Mouse (Mus musculus): ENCODE measurements around the gene Capza2. TPM values are rescaled to one million over a fixed set of nuclear protein-coding genes. Genes with fewer than 3 reads are reported as not detected.

Capza2 gene
- polyA plus RNA-seq, 1 experiment from 2014 or later: 251 TPM

- ATAC-seq (replicated peaks; ENCODE audit: low FRiP score) (peak; percentile 96), DNase-seq (ENCODE audit: low spot score) (peak; percentile 97)
- Histone ChIP-seq H3K4me1 (replicated peaks; ENCODE audit: control insufficient read depth, insufficient read depth, low read length) (no peaks in the 10 kb centered on the region), H3K4me3 (ENCODE audit: low read depth, low read length) (peak overlapping the region; percentile 91), H3K9me3 (ENCODE audit: control insufficient read depth, low read length) (no peaks in the 10 kb centered on the region), H3K9ac (ENCODE audit: low read length) (peak overlapping the region; percentile 93), H3K4me2 (ENCODE audit: low read depth, low read length, severe bottlenecking) (peak overlapping the region; percentile 70; the same call in 1 of the 2 replicates), H3K27ac (ENCODE audit: low read depth, low read length) (peak overlapping the region; percentile 89), H3K27me3 (ENCODE audit: control insufficient read depth, insufficient read depth, low read length) (no peaks in the 10 kb centered on the region), H3K36me3 (ENCODE audit: control insufficient read depth, insufficient read depth, low read length) (no peaks in the 10 kb centered on the region)
- WGBS: 0% methylated on average over 23 of the region's 45 CpGs
These were observed 733 bp downstream of the Capza2 start for GRCm38 (mm10) chr6:17636764-17637170.

GRCm38 (mm10) chr6:17637205-17638203 lies 1.5 kb downstream of the Capza2 start:
- ATAC-seq (replicated peaks; ENCODE audit: low FRiP score) (peak; percentile 87), DNase-seq (ENCODE audit: low spot score) (peak; percentile 59)
- no peaks in the 10 kb centered on the region for H3K36me3 ChIP-seq (ENCODE audit: control insufficient read depth, insufficient read depth, low read length)
- no peaks in the 10 kb centered on the region for H3K27me3 ChIP-seq (ENCODE audit: control insufficient read depth, insufficient read depth, low read length)
- no peaks in the 10 kb centered on the region for H3K9me3 ChIP-seq (ENCODE audit: control insufficient read depth, low read length)
- H3K27ac ChIP-seq (ENCODE audit: low read depth, low read length): peak overlapping the region; percentile 89
- no peaks in the 10 kb centered on the region for H3K4me1 ChIP-seq (replicated peaks; ENCODE audit: control insufficient read depth, insufficient read depth, low read length)
- peak overlapping the region; percentile 91 for H3K4me3 ChIP-seq (ENCODE audit: low read depth, low read length)
- peak overlapping the region; percentile 70 for H3K4me2 ChIP-seq (ENCODE audit: low read depth, low read length, severe bottlenecking)
- under 1% methylated on average over 53 of the region's 62 CpGs for WGBS
- H3K9ac ChIP-seq (ENCODE audit: low read length): peak overlapping the region; percentile 93

DNA sequence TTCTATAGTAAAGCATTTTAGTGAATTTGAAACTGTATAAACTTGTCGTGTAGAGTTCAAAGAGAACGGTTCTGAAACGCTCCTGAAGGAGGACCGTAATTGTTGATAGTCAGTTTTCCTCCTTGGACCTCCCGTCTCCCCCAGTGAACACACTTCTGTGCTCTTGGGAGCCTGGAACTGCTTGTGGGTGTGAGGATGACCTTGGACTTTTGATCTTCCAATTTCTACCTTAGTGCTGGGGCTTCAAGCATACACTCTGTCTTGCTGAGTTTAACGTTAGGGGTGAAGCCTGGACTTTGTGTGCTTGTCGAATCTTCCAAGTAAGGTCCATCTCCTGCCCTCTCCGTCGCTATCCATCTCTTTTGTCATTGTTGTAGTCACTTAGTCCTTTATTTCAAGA lies 4.0 kb downstream of the Capza2 start:
- no peak for ATAC-seq (replicated peaks; ENCODE audit: low FRiP score)
- H3K36me3 ChIP-seq (ENCODE audit: control insufficient read depth, insufficient read depth, low read length): no peaks in the 10 kb centered on the region
- H3K4me2 ChIP-seq (ENCODE audit: low read depth, low read length, severe bottlenecking): no peak overlapping the region
- H3K27me3 ChIP-seq (ENCODE audit: control insufficient read depth, insufficient read depth, low read length): no peaks in the 10 kb centered on the region
- H3K4me3 ChIP-seq (ENCODE audit: low read depth, low read length): no peak overlapping the region
- no peaks in the 10 kb centered on the region for H3K4me1 ChIP-seq (replicated peaks; ENCODE audit: control insufficient read depth, insufficient read depth, low read length)
- no peak for DNase-seq (ENCODE audit: low spot score)
- no peak overlapping the region for H3K9ac ChIP-seq (ENCODE audit: low read length)
- 94% methylated on average over 9 of the region's 9 CpGs for WGBS
- no peaks in the 10 kb centered on the region for H3K9me3 ChIP-seq (ENCODE audit: control insufficient read depth, low read length)
- H3K27ac ChIP-seq (ENCODE audit: low read depth, low read length): no peak overlapping the region

- Histone ChIP-seq H3K4me1 (replicated peaks; ENCODE audit: control insufficient read depth, insufficient read depth, low read length) (no peaks in the 10 kb centered on the region), H3K9me3 (ENCODE audit: control insufficient read depth, low read length) (no peaks in the 10 kb centered on the region), H3K4me2 (ENCODE audit: low read depth, low read length, severe bottlenecking) (no peak overlapping the region), H3K36me3 (ENCODE audit: control insufficient read depth, insufficient read depth, low read length) (no peaks in the 10 kb centered on the region), H3K9ac (ENCODE audit: low read length) (no peak overlapping the region), H3K4me3 (ENCODE audit: low read depth, low read length) (no peak overlapping the region), H3K27ac (ENCODE audit: low read depth, low read length) (no peak overlapping the region), H3K27me3 (ENCODE audit: control insufficient read depth, insufficient read depth, low read length) (no peaks in the 10 kb centered on the region)
- WGBS: 74% methylated on average over 3 of the region's 3 CpGs
- DNase-seq (ENCODE audit: low spot score) (no peak), ATAC-seq (replicated peaks; ENCODE audit: low FRiP score) (no peak)
These were observed 6.7 kb downstream of the Capza2 start for GRCm38 (mm10) chr6:17642739-17643138.

DNA sequence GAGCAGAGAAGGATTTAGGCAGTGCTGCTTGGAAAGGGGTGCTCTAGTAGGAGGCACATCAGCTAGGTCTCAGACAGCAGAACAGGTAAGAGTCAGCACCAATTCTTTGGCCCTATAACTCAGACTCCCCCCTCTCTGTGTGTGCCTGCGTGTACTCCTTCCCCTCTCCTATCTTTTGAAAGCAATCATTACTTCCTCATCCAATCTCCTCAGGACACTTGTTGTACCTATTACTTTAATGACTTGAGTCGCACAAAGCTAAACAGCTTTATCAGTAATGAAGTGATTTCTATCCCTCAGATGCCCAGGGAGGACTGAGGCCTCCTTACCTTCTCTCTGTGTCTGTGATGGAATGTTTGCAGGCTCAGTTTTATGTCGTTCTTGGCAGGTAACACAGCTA lies 10.1 kb downstream of the Capza2 start:
- no peak for DNase-seq (ENCODE audit: low spot score)
- H3K4me1 ChIP-seq (replicated peaks; ENCODE audit: control insufficient read depth, insufficient read depth, low read length): no peaks in the 10 kb centered on the region
- no peak overlapping the region for H3K4me3 ChIP-seq (ENCODE audit: low read depth, low read length)
- H3K9me3 ChIP-seq (ENCODE audit: control insufficient read depth, low read length): no peaks in the 10 kb centered on the region
- no peaks in the 10 kb centered on the region; the same call in 1 of the 2 replicates for H3K36me3 ChIP-seq (ENCODE audit: control insufficient read depth, insufficient read depth, low read length)
- 87% methylated on average over 3 of the region's 3 CpGs for WGBS
- H3K27me3 ChIP-seq (ENCODE audit: control insufficient read depth, insufficient read depth, low read length): no peaks in the 10 kb centered on the region
- H3K4me2 ChIP-seq (ENCODE audit: low read depth, low read length, severe bottlenecking): no peak overlapping the region
- no peak for ATAC-seq (replicated peaks; ENCODE audit: low FRiP score)
- H3K27ac ChIP-seq (ENCODE audit: low read depth, low read length): no peak overlapping the region
- H3K9ac ChIP-seq (ENCODE audit: low read length): no peak overlapping the region

GRCm38 (mm10) chr6:17652132-17652531 lies 16.1 kb downstream of the Capza2 start:
- ATAC-seq (replicated peaks; ENCODE audit: low FRiP score) (no peak), DNase-seq (ENCODE audit: low spot score) (no peak)
- Histone ChIP-seq H3K9ac (ENCODE audit: low read length) (no peak overlapping the region), H3K4me1 (replicated peaks; ENCODE audit: control insufficient read depth, insufficient read depth, low read length) (no peaks in the 10 kb centered on the region), H3K4me3 (ENCODE audit: low read depth, low read length) (no peak overlapping the region), H3K27me3 (ENCODE audit: control insufficient read depth, insufficient read depth, low read length) (no peaks in the 10 kb centered on the region), H3K27ac (ENCODE audit: low read depth, low read length) (no peak overlapping the region), H3K9me3 (ENCODE audit: control insufficient read depth, low read length) (no peaks in the 10 kb centered on the region), H3K36me3 (ENCODE audit: control insufficient read depth, insufficient read depth, low read length) (peaks cover 3% of the 10 kb centered on the region; the same call in 1 of the 2 replicates), H3K4me2 (ENCODE audit: low read depth, low read length, severe bottlenecking) (no peak overlapping the region)
- 88% methylated on average over 2 of the region's 2 CpGs for WGBS

GRCm38 (mm10) chr6:17655080-17655479 lies 19.0 kb downstream of the Capza2 start:
- no peak for ATAC-seq (replicated peaks; ENCODE audit: low FRiP score)
- no peak overlapping the region for H3K9ac ChIP-seq (ENCODE audit: low read length)
- H3K27ac ChIP-seq (ENCODE audit: low read depth, low read length): no peak overlapping the region
- no peaks in the 10 kb centered on the region for H3K27me3 ChIP-seq (ENCODE audit: control insufficient read depth, insufficient read depth, low read length)
- no peaks in the 10 kb centered on the region for H3K9me3 ChIP-seq (ENCODE audit: control insufficient read depth, low read length)
- DNase-seq (ENCODE audit: low spot score): no peak
- no peak overlapping the region for H3K4me2 ChIP-seq (ENCODE audit: low read depth, low read length, severe bottlenecking)
- peaks cover 3% of the 10 kb centered on the region; the same call in 1 of the 2 replicates for H3K36me3 ChIP-seq (ENCODE audit: control insufficient read depth, insufficient read depth, low read length)
- WGBS: 92% methylated on average over 2 of the region's 2 CpGs
- no peaks in the 10 kb centered on the region for H3K4me1 ChIP-seq (replicated peaks; ENCODE audit: control insufficient read depth, insufficient read depth, low read length)
- H3K4me3 ChIP-seq (ENCODE audit: low read depth, low read length): no peak overlapping the region

DNA sequence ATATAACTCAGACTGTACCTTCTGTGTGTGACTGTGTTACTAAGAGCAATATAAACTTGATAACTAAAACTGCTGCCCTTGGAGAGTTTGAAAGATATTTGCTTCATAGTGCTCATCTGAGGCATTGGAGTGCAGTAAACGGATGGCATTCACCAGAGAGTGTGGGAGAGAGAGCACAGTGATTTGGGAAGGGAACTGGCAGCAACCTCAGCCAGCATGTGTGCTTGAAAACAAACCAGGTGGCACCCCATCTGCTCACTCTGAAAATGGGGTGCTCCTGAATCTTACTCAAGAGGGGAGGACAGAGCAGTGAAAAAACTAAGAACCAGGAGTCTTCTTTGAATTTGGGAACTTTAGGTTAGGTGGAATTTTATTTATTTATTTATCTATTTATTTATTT lies 21.3 kb downstream of the Capza2 start:
- no peak for ATAC-seq (replicated peaks; ENCODE audit: low FRiP score)
- Histone ChIP-seq H3K4me1 (replicated peaks; ENCODE audit: control insufficient read depth, insufficient read depth, low read length) (no peaks in the 10 kb centered on the region), H3K27me3 (ENCODE audit: control insufficient read depth, insufficient read depth, low read length) (no peaks in the 10 kb centered on the region), H3K36me3 (ENCODE audit: control insufficient read depth, insufficient read depth, low read length) (peaks cover 6% of the 10 kb centered on the region; the same call in 1 of the 2 replicates), H3K9me3 (ENCODE audit: control insufficient read depth, low read length) (no peaks in the 10 kb centered on the region), H3K9ac (ENCODE audit: low read length) (no peak overlapping the region), H3K4me3 (ENCODE audit: low read depth, low read length) (no peak overlapping the region), H3K27ac (ENCODE audit: low read depth, low read length) (no peak overlapping the region), H3K4me2 (ENCODE audit: low read depth, low read length, severe bottlenecking) (no peak overlapping the region)
- no peak for DNase-seq (ENCODE audit: low spot score)
- WGBS: 84% methylated on average over 1 of the region's 1 CpGs

Measured in forebrain, embryonic 11.5 days (tissue).